Mouse (Mus musculus) small intestine, adult 10 weeks (tissue): Measurements from ENCODE around the gene Olfr729. TPM values are rescaled to one million over a fixed set of nuclear protein-coding genes. Genes with fewer than 3 reads are reported as not detected.

Source experiments
- polyA plus RNA-seq: library from polyadenylated mRNA; stranded (reverse); fragments of 350-450 nt; fragmentation: Illumina TruSeq; extraction: RNeasy Lipid Tissue Mini Kit (QIAGEN cat#74804); gene quantifications from one replicate; pipeline ENCODE4 v1.2.3, GENCODE M21; 2014; ENCODE audit warnings: low replicate concordance

The Olfr729 gene
- not detected for polyA plus RNA-seq

DNA sequence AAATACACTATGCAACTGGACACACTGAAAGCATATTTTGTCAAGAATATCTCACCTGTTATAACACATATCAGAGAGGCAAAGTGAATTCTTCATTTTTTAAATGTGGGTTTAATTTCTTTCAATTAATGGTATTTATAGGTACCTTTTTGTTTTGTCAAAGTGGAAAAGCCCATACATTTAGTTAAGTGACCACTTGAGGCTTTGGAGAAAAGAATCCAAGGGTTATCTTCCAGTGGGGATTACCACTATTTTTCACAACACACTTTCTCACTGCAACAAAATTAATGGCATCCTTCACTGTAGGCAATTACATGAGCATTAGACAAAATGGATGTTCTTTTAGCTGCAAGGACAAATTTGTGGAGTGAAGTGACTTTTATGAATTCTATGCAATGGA is at the start of gene Olfr729:
Gene Olfr729 (minus strand): TSS at position 101 of the 400 bp plus-strand sequence.

GRCm38 (mm10) chr14:50188098-50188497 is 35.4 kb upstream of the Olfr729 start, which contains the start of gene Olfr730:
Gene Olfr730 (minus strand): TSS chr14:50188198.

GRCm38 (mm10) chr14:50142580-50142979 is 10.1 kb downstream of the Olfr729 start, which contains the start of gene Olfr728:
Gene Olfr728 (minus strand): TSS chr14:50142680.

GRCm38 (mm10) chr14:50122886-50123285 is 29.8 kb downstream of the Olfr729 start, which contains the start of gene Olfr727:
Gene Olfr727 (plus strand): TSS chr14:50123186.

Other genes starting within 250 kb of the Olfr729 start
- gene Olfr723, start 221.1 kb downstream of the Olfr729 start, polyA plus RNA-seq: not detected
- not detected for gene Olfr724, start 189.6 kb downstream of the Olfr729 start, polyA plus RNA-seq
- gene Olfr725, start 112.5 kb downstream of the Olfr729 start, polyA plus RNA-seq: not detected
- gene Olfr726, start 62.0 kb downstream of the Olfr729 start, polyA plus RNA-seq: not detected
- gene Olfr727, start 29.7 kb downstream of the Olfr729 start, polyA plus RNA-seq: not detected
- not detected for gene Olfr728, start 10.2 kb downstream of the Olfr729 start, polyA plus RNA-seq
- not detected for gene Olfr730, start 35.3 kb upstream of the Olfr729 start, polyA plus RNA-seq
- gene Olfr731, start 89.0 kb upstream of the Olfr729 start, polyA plus RNA-seq: not detected
- not detected for gene Olfr732, start 131.3 kb upstream of the Olfr729 start, polyA plus RNA-seq
- not detected for gene Olfr733, start 148.6 kb upstream of the Olfr729 start, polyA plus RNA-seq
- not detected for gene Olfr734, start 173.9 kb upstream of the Olfr729 start, polyA plus RNA-seq
- not detected for gene Olfr735, start 196.0 kb upstream of the Olfr729 start, polyA plus RNA-seq
- gene Tlr11, start 205.0 kb upstream of the Olfr729 start, polyA plus RNA-seq: 2.8 TPM
- not detected for gene Olfr736, start 228.3 kb upstream of the Olfr729 start, polyA plus RNA-seq